Mouse (Mus musculus) kidney, postnatal 4 days (tissue): ENCODE data around the gene Sectm1b.

ENCODE experiments used
- DNase-seq, 2 experiments: peaks; one replicate each; pipeline ENCODE4 v3.0.0; 2021; ENCODE audit warnings: mixed read lengths in 2 of 2

The Sectm1b gene

GRCm38 (mm10) chr11:121019501-121019900 is 43.9 kb downstream of the Sectm1b start:
- DNase-seq = no peak

- DNase-seq = peak; percentile 83 to 87
Measured at GRCm38 (mm10) chr11:121017703-121018102, 45.7 kb downstream of the Sectm1b start.

- no peak for DNase-seq
Measured at GRCm38 (mm10) chr11:121015472-121015871, 47.9 kb downstream of the Sectm1b start.

- peak in 1 of 2 experiments; percentile 41 for DNase-seq
Measured at GRCm38 (mm10) chr11:121014896-121015300, 48.5 kb downstream of the Sectm1b start.

GRCm38 (mm10) chr11:121013656-121014055 is 49.7 kb downstream of the Sectm1b start:
- no peak for DNase-seq

- DNase-seq = no peak
Measured at GRCm38 (mm10) chr11:121010044-121010755, 53.2 kb downstream of the Sectm1b start.

GRCm38 (mm10) chr11:121006184-121006583 is 57.2 kb downstream of the Sectm1b start:
- DNase-seq = no peak

GRCm38 (mm10) chr11:121004281-121004680 is 59.1 kb downstream of the Sectm1b start:
- DNase-seq = no peak
